Mouse (Mus musculus): ENCODE measurements at regions not wholly inside any gene's neighbourhood (a gene's known extent, or its start where the extent isn't known, plus 50 kb on each side); places are given as distances from the start of the nearest gene placed in this dataset.

- no peak for ATAC-seq (replicated peaks)
- Histone ChIP-seq H3K27me3 (replicated peaks) (0 out of 2 replicates have a peak, but pooled peaks cover 2% of the 10 kb centered on the region), H3K9ac (no peak overlapping the region), H3K9me3 (no peaks in the 10 kb centered on the region), H3K4me2 (no peak overlapping the region), H3K27ac (no peak overlapping the region), H3K4me3 (no peak overlapping the region), H3K4me1 (no peaks in the 10 kb centered on the region), H3K36me3 (replicated peaks) (no peaks in the 10 kb centered on the region)
- WGBS: 20% methylated on average over 5 of the region's 5 CpGs
Observed at GRCm38 (mm10) chr3:103429227-103429788, 145.7 kb upstream of the Syt6 start.

- Histone ChIP-seq H3K27ac (no peak overlapping the region), H3K4me1 (no peaks in the 10 kb centered on the region), H3K9me3 (no peaks in the 10 kb centered on the region), H3K9ac (no peak overlapping the region), H3K27me3 (replicated peaks) (0 out of 2 replicates have a peak, but pooled peaks cover 2% of the 10 kb centered on the region), H3K4me3 (no peak overlapping the region), H3K36me3 (replicated peaks) (no peaks in the 10 kb centered on the region), H3K4me2 (no peak overlapping the region)
- 84% methylated on average over 4 of the region's 4 CpGs for WGBS
- no peak for ATAC-seq (replicated peaks)
Observed at GRCm38 (mm10) chr3:103430131-103430530, 144.9 kb upstream of the Syt6 start.

- no peaks in the 10 kb centered on the region for H3K4me1 ChIP-seq
- no peak overlapping the region for H3K9ac ChIP-seq
- H3K9me3 ChIP-seq: no peaks in the 10 kb centered on the region
- H3K4me2 ChIP-seq: no peak overlapping the region
- no peaks in the 10 kb centered on the region for H3K36me3 ChIP-seq (replicated peaks)
- H3K27me3 ChIP-seq (replicated peaks): no peaks in the 10 kb centered on the region
- no peak overlapping the region for H3K27ac ChIP-seq
- ATAC-seq (replicated peaks): no peak
- H3K4me3 ChIP-seq: no peak overlapping the region
- WGBS: 37% methylated on average over 5 of the region's 5 CpGs
Observed at GRCm38 (mm10) chr3:103432254-103432653, 142.8 kb upstream of the Syt6 start.

GRCm38 (mm10) chr3:103436902-103437603 lies 138.0 kb upstream of the Syt6 start:
- H3K4me3 ChIP-seq: no peak overlapping the region
- no peak overlapping the region for H3K9ac ChIP-seq
- H3K27ac ChIP-seq: no peak overlapping the region
- H3K9me3 ChIP-seq: no peaks in the 10 kb centered on the region
- H3K4me1 ChIP-seq: no peaks in the 10 kb centered on the region
- WGBS: 88% methylated on average over 9 of the region's 9 CpGs
- no peaks in the 10 kb centered on the region for H3K36me3 ChIP-seq (replicated peaks)
- H3K4me2 ChIP-seq: no peak overlapping the region
- no peaks in the 10 kb centered on the region for H3K27me3 ChIP-seq (replicated peaks)
- ATAC-seq (replicated peaks): no peak

- WGBS: 45% methylated on average over 12 of the region's 12 CpGs
- no peaks in the 10 kb centered on the region for H3K36me3 ChIP-seq (replicated peaks)
- peak; percentile 50; the same call in 1 of the 2 replicates for ATAC-seq (replicated peaks)
- no peaks in the 10 kb centered on the region for H3K27me3 ChIP-seq (replicated peaks)
- H3K4me2 ChIP-seq: no peak overlapping the region
- no peak overlapping the region for H3K27ac ChIP-seq
- H3K4me1 ChIP-seq: no peaks in the 10 kb centered on the region
- no peaks in the 10 kb centered on the region for H3K9me3 ChIP-seq
- no peak overlapping the region for H3K9ac ChIP-seq
- no peak overlapping the region for H3K4me3 ChIP-seq
Observed at GRCm38 (mm10) chr3:103438791-103439354, 136.2 kb upstream of the Syt6 start.

GRCm38 (mm10) chr3:103443247-103443646 lies 131.8 kb upstream of the Syt6 start:
- H3K4me1 ChIP-seq: no peaks in the 10 kb centered on the region
- no peak overlapping the region for H3K4me2 ChIP-seq
- no peak for ATAC-seq (replicated peaks)
- H3K4me3 ChIP-seq: no peak overlapping the region
- no peaks in the 10 kb centered on the region for H3K27me3 ChIP-seq (replicated peaks)
- WGBS: 84% methylated on average over 6 of the region's 6 CpGs
- H3K9me3 ChIP-seq: no peaks in the 10 kb centered on the region
- no peaks in the 10 kb centered on the region for H3K36me3 ChIP-seq (replicated peaks)
- no peak overlapping the region for H3K9ac ChIP-seq
- H3K27ac ChIP-seq: no peak overlapping the region

GRCm38 (mm10) chr3:103445852-103446251 lies 129.2 kb upstream of the Syt6 start:
- H3K4me1 ChIP-seq: no peaks in the 10 kb centered on the region
- no peaks in the 10 kb centered on the region for H3K36me3 ChIP-seq (replicated peaks)
- no peak overlapping the region for H3K9ac ChIP-seq
- H3K9me3 ChIP-seq: no peaks in the 10 kb centered on the region
- H3K4me3 ChIP-seq: no peak overlapping the region
- no peaks in the 10 kb centered on the region for H3K27me3 ChIP-seq (replicated peaks)
- no peak for ATAC-seq (replicated peaks)
- 90% methylated on average over 8 of the region's 8 CpGs for WGBS
- H3K27ac ChIP-seq: no peak overlapping the region
- no peak overlapping the region for H3K4me2 ChIP-seq

- Histone ChIP-seq H3K4me3 (no peak overlapping the region), H3K9ac (no peak overlapping the region), H3K27me3 (replicated peaks) (no peaks in the 10 kb centered on the region), H3K4me2 (no peak overlapping the region), H3K27ac (no peak overlapping the region), H3K36me3 (replicated peaks) (no peaks in the 10 kb centered on the region), H3K4me1 (no peaks in the 10 kb centered on the region), H3K9me3 (no peaks in the 10 kb centered on the region)
- ATAC-seq (replicated peaks): no peak
- WGBS: 58% methylated on average over 7 of the region's 7 CpGs
Observed at GRCm38 (mm10) chr3:103449851-103450250, 125.2 kb upstream of the Syt6 start.

- no peaks in the 10 kb centered on the region for H3K27me3 ChIP-seq (replicated peaks)
- ATAC-seq (replicated peaks): no peak
- WGBS: 80% methylated on average over 3 of the region's 3 CpGs
Observed at GRCm38 (mm10) chr3:103451971-103452370, 123.1 kb upstream of the Syt6 start.

GRCm38 (mm10) chr3:103463760-103464159 lies 111.3 kb upstream of the Syt6 start:
- Histone ChIP-seq H3K4me3 (no peak overlapping the region), H3K4me2 (no peak overlapping the region), H3K27ac (no peak overlapping the region), H3K9ac (no peak overlapping the region), H3K27me3 (replicated peaks) (no peaks in the 10 kb centered on the region), H3K9me3 (no peaks in the 10 kb centered on the region), H3K36me3 (replicated peaks) (no peaks in the 10 kb centered on the region), H3K4me1 (peaks cover 14% of the 10 kb centered on the region; the same call in 1 of the 2 replicates)
- WGBS: 30% methylated on average over 4 of the region's 4 CpGs
- no peak for ATAC-seq (replicated peaks)

More at GRCm38 (mm10) chr3:103451971-103452370, 123.1 kb upstream of the Syt6 start:
- Histone ChIP-seq H3K4me2 (no peak overlapping the region), H3K9me3 (no peaks in the 10 kb centered on the region), H3K36me3 (replicated peaks) (no peaks in the 10 kb centered on the region), H3K4me1 (no peaks in the 10 kb centered on the region), H3K4me3 (no peak overlapping the region), H3K27ac (no peak overlapping the region), H3K9ac (no peak overlapping the region)

GRCm38 (mm10) chr3:103464181-103464580 lies 110.8 kb upstream of the Syt6 start:
- no peak for ATAC-seq (replicated peaks)
- H3K36me3 ChIP-seq (replicated peaks): no peaks in the 10 kb centered on the region
- H3K9me3 ChIP-seq: no peaks in the 10 kb centered on the region
- H3K27ac ChIP-seq: no peak overlapping the region
- H3K4me2 ChIP-seq: no peak overlapping the region
- H3K4me3 ChIP-seq: no peak overlapping the region
- H3K9ac ChIP-seq: no peak overlapping the region
- WGBS: 61% methylated on average over 5 of the region's 5 CpGs
- no peaks in the 10 kb centered on the region for H3K27me3 ChIP-seq (replicated peaks)
- H3K4me1 ChIP-seq: peaks cover 14% of the 10 kb centered on the region; the same call in 1 of the 2 replicates

- Histone ChIP-seq H3K4me1 (peaks cover 14% of the 10 kb centered on the region; the same call in 1 of the 2 replicates), H3K27ac (no peak overlapping the region), H3K9ac (no peak overlapping the region), H3K4me3 (no peak overlapping the region), H3K4me2 (no peak overlapping the region), H3K36me3 (replicated peaks) (no peaks in the 10 kb centered on the region), H3K27me3 (replicated peaks) (no peaks in the 10 kb centered on the region), H3K9me3 (no peaks in the 10 kb centered on the region)
- ATAC-seq (replicated peaks): no peak
- 39% methylated on average over 4 of the region's 4 CpGs for WGBS
Observed at GRCm38 (mm10) chr3:103464729-103465128, 110.3 kb upstream of the Syt6 start.

All from midbrain, embryonic 15.5 days (tissue).